Mouse (Mus musculus) left cerebral cortex, adult 9 months (tissue): ENCODE data around the gene Gm28042.

Experiments
- DNase-seq, 2 experiments: peaks; one replicate each; pipeline ENCODE4 v3.0.0; 2022; ENCODE audit warnings: low spot score in 2 of 2

Gene Gm28042

GRCm38 (mm10) chr2:120011462-120012200 is 15.7 kb upstream of the Gm28042 start:
- peak in 1 of 2 experiments; percentile 67 for DNase-seq

GRCm38 (mm10) chr2:120012924-120013323 is 14.4 kb upstream of the Gm28042 start:
- no peak for DNase-seq

- no peak for DNase-seq
Observed at GRCm38 (mm10) chr2:120013831-120014486, 13.3 kb upstream of the Gm28042 start.

- no peak for DNase-seq
Observed at GRCm38 (mm10) chr2:120015882-120016281, 11.4 kb upstream of the Gm28042 start.

- no peak for DNase-seq
Observed at GRCm38 (mm10) chr2:120017599-120017998, 9.7 kb upstream of the Gm28042 start.

GRCm38 (mm10) chr2:120024337-120024736 is 3.0 kb upstream of the Gm28042 start:
- no peak for DNase-seq

- DNase-seq: no peak
Observed at GRCm38 (mm10) chr2:120027950-120028331, 648 bp downstream of the Gm28042 start.

- no peak for DNase-seq
Observed at GRCm38 (mm10) chr2:120030380-120030779, 3.1 kb downstream of the Gm28042 start.

GRCm38 (mm10) chr2:120032726-120033467 is 5.6 kb downstream of the Gm28042 start, which contains the start of gene Pla2g4b:
Gene Pla2g4b (plus strand): TSS chr2:120033417.
- no peak for DNase-seq

GRCm38 (mm10) chr2:120033726-120034125 is 6.4 kb downstream of the Gm28042 start:
- no peak for DNase-seq

- no peak for DNase-seq
Observed at GRCm38 (mm10) chr2:120037744-120038143, 10.5 kb downstream of the Gm28042 start.

GRCm38 (mm10) chr2:120040991-120041390 is 13.7 kb downstream of the Gm28042 start:
- DNase-seq: no peak

- peak; percentile 55 to 71 for DNase-seq
Observed at GRCm38 (mm10) chr2:120044101-120044603, 16.9 kb downstream of the Gm28042 start.

GRCm38 (mm10) chr2:120044676-120045075 is 17.4 kb downstream of the Gm28042 start:
- DNase-seq: no peak

- peak in 1 of 2 experiments; percentile 62 for DNase-seq
Observed at GRCm38 (mm10) chr2:120046486-120047310, 19.4 kb downstream of the Gm28042 start.

GRCm38 (mm10) chr2:120048173-120048572 is 20.9 kb downstream of the Gm28042 start:
- no peak for DNase-seq

- DNase-seq: peak in 1 of 2 experiments; percentile 42
Observed at GRCm38 (mm10) chr2:120049632-120050274, 22.5 kb downstream of the Gm28042 start.

GRCm38 (mm10) chr2:120051405-120051804 is 24.1 kb downstream of the Gm28042 start:
- no peak for DNase-seq

- no peak for DNase-seq
Observed at GRCm38 (mm10) chr2:120054771-120055552, 27.7 kb downstream of the Gm28042 start.

GRCm38 (mm10) chr2:120055923-120056322 is 28.6 kb downstream of the Gm28042 start:
- DNase-seq: no peak
